16 mouse cellular contexts compared by ENCODE assay signal in genomic region chr10:25114316-25114715, GRCm38 (mm10).
"Had no signal": no experiment of that assay in that cellular context is flagged by ENCODE, and none has a peak within 500 bp of the region (broad histone marks: within the 10 kb centered on the region; RNA-seq: fewer than 3 reads in every experiment).

No protein-coding gene starts in this region.

- H3K9ac ChIP-seq: liver, embryonic 12.5 days; liver, embryonic 14.5 days; lung, embryonic 14.5 days; midbrain, embryonic 12.5 days; neural tube, embryonic 12.5 days had no signal

- H3K36me3 ChIP-seq: liver, embryonic 12.5 days; midbrain, embryonic 10.5 days; midbrain, embryonic 12.5 days; neural tube, embryonic 12.5 days had no signal

- H3K9me3 ChIP-seq: liver, embryonic 12.5 days; midbrain, embryonic 10.5 days; midbrain, embryonic 12.5 days; neural tube, embryonic 12.5 days had no signal

- H3K27me3 ChIP-seq: liver, embryonic 12.5 days; midbrain, embryonic 12.5 days; neural tube, embryonic 12.5 days had no signal

- H3K4me3 ChIP-seq: liver, embryonic 12.5 days; midbrain, embryonic 10.5 days; midbrain, embryonic 12.5 days; neural tube, embryonic 12.5 days had no signal

- H3K4me2 ChIP-seq: liver, embryonic 12.5 days; lung, embryonic 14.5 days; midbrain, embryonic 12.5 days; neural tube, embryonic 12.5 days had no signal

- H3K27ac ChIP-seq: liver, embryonic 12.5 days; liver, embryonic 14.5 days; midbrain, embryonic 10.5 days; midbrain, embryonic 12.5 days; neural tube, embryonic 12.5 days had no signal

- ATAC-seq: liver, embryonic 12.5 days; midbrain, embryonic 16.5 days had no signal

- DNase-seq: lung, adult 18-20 months; lung, embryonic 14.5 days; lung, postnatal 10 days; lung, postnatal 4 days; midbrain, embryonic 14.5 days; retina, postnatal 1 day; right cerebral cortex, adult 18-20 months; right cerebral cortex, postnatal 25 days; right cerebral cortex, postnatal 4 days; spleen, adult 18-20 months had no signal
